Mouse (Mus musculus) layer of hippocampus, adult 2 months (tissue): ENCODE measurements at regions not wholly inside any gene's neighbourhood (a gene's known extent, or its start where the extent isn't known, plus 50 kb on each side); places are given as distances from the start of the nearest gene placed in this dataset.
"Not testable (repeated sequence)": the region's sequence is repeated elsewhere in the genome, so short reads cannot be mapped to it uniquely, and the experiment has no call there.

Experiments
- DNase-seq, 2 experiments: peaks; one replicate each; pipeline ENCODE4 v3.0.0; 2022; ENCODE audit warnings: low spot score in 2 of 2
- H3K27ac ChIP-seq: fragments of 200-600 bp; 2 replicates; pipeline ENCODE4 v1.8.1; 2022
- H3K4me3 ChIP-seq: fragments of 200-600 bp; 2 replicates; pipeline ENCODE4 v1.8.1; 2022; ENCODE audit warnings: mild to moderate bottlenecking
- CTCF ChIP-seq: fragments of 200-600 bp; conservative IDR thresholded peaks from 2 replicates; pipeline ENCODE4 v1.8.1; 2022; ENCODE audit warnings: antibody characterized with exemption, mild to moderate bottlenecking, moderate library complexity

GRCm38 (mm10) chr3:6865462-6866147 lies 245.4 kb upstream of the 1700008P02Rik start:
- H3K27ac ChIP-seq, result no peak overlapping the region
- DNase-seq, result peak; percentile 59 to 66
- no peak for TF ChIP-seq CTCF
- H3K4me3 ChIP-seq, result no peak overlapping the region

- TF ChIP-seq CTCF, result no peak
- DNase-seq, result no peak
Measured at GRCm38 (mm10) chr3:6859866-6860180, 239.6 kb upstream of the 1700008P02Rik start.

GRCm38 (mm10) chr3:6858982-6859865 lies 239.0 kb upstream of the 1700008P02Rik start:
- no peak overlapping the region for H3K4me3 ChIP-seq
- H3K27ac ChIP-seq, result no peak overlapping the region
- no peak for TF ChIP-seq CTCF
- no peak for DNase-seq

More at GRCm38 (mm10) chr3:6859866-6860180, 239.6 kb upstream of the 1700008P02Rik start:
- H3K4me3 ChIP-seq, result no peak overlapping the region
- no peak overlapping the region for H3K27ac ChIP-seq

DNA sequence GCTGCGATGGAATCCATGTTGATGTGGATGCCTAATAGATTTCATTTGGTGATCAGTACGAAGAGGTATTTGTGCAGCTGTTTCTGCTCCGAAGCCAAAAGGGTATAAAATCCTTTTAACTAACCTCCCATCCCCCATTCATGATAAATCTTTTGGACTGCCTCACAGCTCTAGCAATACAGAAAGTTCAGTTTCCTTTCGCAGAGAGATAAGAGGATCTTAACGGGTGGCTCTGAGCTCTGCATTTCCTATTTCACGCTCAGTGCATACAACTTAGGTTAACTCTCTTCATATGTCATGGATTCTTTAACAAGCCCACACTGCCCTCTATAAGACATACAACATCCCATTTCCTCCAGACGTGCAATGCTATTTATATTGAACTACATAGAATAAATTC lies 199.1 kb upstream of the 1700008P02Rik start:
- DNase-seq, result no peak
- TF ChIP-seq CTCF, result no peak
- H3K27ac ChIP-seq, result no peak overlapping the region
- H3K4me3 ChIP-seq, result no peak overlapping the region

DNA sequence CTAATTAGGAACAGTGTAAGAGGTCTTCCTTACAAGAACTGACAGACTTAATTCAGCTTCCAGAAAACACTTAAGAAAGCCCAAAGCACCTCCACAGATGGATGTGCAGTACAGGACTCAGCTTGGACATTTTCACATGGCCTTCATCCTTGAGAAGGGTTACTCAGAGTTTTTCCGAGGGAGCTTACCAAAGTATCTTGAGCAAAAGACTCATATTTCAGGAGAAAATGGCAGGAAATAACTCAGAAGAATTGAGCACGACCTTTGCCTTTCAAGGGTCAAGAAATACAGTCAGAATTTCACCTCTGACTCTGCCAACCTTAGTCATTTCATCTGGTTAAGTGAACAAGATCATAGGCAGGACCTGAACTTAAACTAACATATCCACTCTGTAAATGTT lies 192.1 kb upstream of the 1700008P02Rik start:
- no peak for DNase-seq
- TF ChIP-seq CTCF, result no peak
- H3K27ac ChIP-seq, result no peak overlapping the region
- no peak overlapping the region for H3K4me3 ChIP-seq

- peak; percentile 70 for TF ChIP-seq CTCF
- Histone ChIP-seq H3K27ac (no peak overlapping the region), H3K4me3 (no peak overlapping the region)
- DNase-seq, result peak; percentile 2 to 18
Measured at GRCm38 (mm10) chr3:6809381-6809950, 189.2 kb upstream of the 1700008P02Rik start.

GRCm38 (mm10) chr3:6800092-6800716 lies 180.0 kb upstream of the 1700008P02Rik start:
- DNase-seq, H3K4me3 ChIP-seq, H3K27ac ChIP-seq: not testable (repeated sequence)

- TF ChIP-seq CTCF, result no peak
- DNase-seq, result no peak
- Histone ChIP-seq H3K27ac (no peak overlapping the region), H3K4me3 (no peak overlapping the region)
Measured at GRCm38 (mm10) chr3:6768506-6768905, 148.3 kb upstream of the 1700008P02Rik start.

GRCm38 (mm10) chr3:6768085-6768484 lies 147.8 kb upstream of the 1700008P02Rik start:
- DNase-seq, H3K4me3 ChIP-seq, H3K27ac ChIP-seq: not testable (repeated sequence)

- Histone ChIP-seq H3K4me3 (no peak overlapping the region), H3K27ac (no peak overlapping the region)
- TF ChIP-seq CTCF, result no peak
- peak; percentile 5 to 13 for DNase-seq
Measured at GRCm38 (mm10) chr3:6759172-6759571, 138.9 kb upstream of the 1700008P02Rik start.

- Histone ChIP-seq H3K27ac (no peak overlapping the region), H3K4me3 (no peak overlapping the region)
- no peak for TF ChIP-seq CTCF
- DNase-seq, result no peak
Measured at GRCm38 (mm10) chr3:6757562-6757961, 137.3 kb upstream of the 1700008P02Rik start.

DNA sequence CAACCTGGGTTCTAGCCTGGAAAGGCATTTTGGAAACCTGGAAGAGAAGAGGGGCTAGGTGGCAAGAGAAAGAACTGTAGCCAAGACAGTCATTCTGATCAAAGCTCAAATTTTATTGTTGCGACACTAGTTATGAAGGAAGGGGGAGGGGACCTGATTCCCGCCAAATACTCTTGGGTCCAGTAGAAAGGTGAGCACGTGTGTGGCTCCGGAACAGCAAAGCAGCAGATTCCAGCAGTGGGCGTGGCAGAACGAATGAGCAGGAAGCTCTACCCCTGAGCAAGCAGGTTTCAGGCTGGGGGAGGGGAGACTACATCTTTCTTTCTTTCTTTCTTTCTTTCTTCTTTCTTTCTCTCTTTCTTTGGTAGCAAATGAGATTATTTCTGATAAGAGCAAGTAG lies 130.5 kb upstream of the 1700008P02Rik start:
- H3K4me3 ChIP-seq, DNase-seq, H3K27ac ChIP-seq: not testable (repeated sequence)
